Mouse (Mus musculus): ENCODE results near the gene Disc1. TPM values are rescaled to one million over a fixed set of nuclear protein-coding genes. Genes with fewer than 3 reads are reported as not detected.

Gene Disc1
- total RNA-seq (2021): 1 to 10 TPM; 2.5 to 2.7 TPM
- long read RNA-seq, experiment 1: 0 reads
- long read RNA-seq, experiment 2, partial matches to known transcripts: 0 of 1 reads
- long read RNA-seq, experiment 2, other reads (novel, unspliced or antisense): 0 of 1 reads

DNA sequence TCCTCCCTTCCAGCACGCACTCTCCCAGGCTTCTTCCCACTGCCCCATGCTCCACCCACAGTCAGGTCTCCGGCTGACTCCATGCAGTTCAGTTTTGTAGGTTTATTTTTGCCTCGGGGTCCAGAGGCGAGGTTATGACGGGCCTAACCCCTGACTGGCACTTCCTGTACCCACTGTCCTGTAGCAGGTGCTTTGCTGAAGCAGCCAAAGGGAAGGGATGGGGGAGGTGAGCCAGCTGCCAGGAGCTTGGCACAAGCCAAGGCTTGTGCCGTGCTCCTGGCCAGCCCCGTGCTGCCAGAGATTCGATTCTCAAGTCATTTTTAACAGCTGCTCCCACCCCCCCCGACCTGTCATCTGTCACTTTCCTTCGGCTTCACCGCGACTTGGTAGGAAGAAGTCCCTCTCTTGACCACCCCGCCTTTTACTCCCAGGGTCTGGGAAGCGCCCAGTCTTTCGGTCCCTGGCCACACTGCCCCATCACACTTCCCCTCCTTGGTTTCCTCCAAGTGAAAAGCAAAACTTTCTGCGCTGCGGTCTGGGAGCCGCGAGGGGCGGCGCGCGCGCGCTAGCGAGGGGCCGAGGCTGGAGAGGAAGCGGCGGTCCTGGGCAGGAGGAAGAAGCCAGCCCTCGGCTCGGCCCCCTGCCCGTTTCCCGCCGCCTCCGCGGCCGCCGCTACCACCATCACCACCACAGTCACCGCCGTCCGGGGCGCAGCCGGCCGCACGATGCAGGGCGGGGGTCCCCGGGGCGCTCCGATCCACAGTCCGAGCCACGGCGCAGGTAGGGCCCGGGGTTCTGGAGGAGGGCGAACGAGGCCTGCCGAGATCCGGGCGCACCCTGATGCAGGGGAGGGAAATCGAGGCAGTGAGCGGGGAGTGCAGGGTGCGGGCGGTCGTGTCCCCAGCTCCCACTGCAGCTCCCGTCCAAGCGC is at the start of gene Disc1:
Gene Disc1, plus strand, starts transcription at position 691 of the 931 bp plus-strand sequence.
- no peak for TF ChIP-seq CTCF (IDR thresholded peaks at IDR 0.05)
- Histone ChIP-seq H3K27ac (peak within 1 kb of the TSS; percentile 78), H3K4me3 (peak within 1 kb of the TSS; percentile 63)
- intact Hi-C loops (cut with DNase I): loop anchor here (5.0 kb wide), 1 partner anchor 819 kb away; no protein-coding TSS in a partner anchor
- DNase-seq (ENCODE audit: extremely low spot score in 1 of 2, low spot score in 2 of 2): peak; percentile 31 to 32

DNA sequence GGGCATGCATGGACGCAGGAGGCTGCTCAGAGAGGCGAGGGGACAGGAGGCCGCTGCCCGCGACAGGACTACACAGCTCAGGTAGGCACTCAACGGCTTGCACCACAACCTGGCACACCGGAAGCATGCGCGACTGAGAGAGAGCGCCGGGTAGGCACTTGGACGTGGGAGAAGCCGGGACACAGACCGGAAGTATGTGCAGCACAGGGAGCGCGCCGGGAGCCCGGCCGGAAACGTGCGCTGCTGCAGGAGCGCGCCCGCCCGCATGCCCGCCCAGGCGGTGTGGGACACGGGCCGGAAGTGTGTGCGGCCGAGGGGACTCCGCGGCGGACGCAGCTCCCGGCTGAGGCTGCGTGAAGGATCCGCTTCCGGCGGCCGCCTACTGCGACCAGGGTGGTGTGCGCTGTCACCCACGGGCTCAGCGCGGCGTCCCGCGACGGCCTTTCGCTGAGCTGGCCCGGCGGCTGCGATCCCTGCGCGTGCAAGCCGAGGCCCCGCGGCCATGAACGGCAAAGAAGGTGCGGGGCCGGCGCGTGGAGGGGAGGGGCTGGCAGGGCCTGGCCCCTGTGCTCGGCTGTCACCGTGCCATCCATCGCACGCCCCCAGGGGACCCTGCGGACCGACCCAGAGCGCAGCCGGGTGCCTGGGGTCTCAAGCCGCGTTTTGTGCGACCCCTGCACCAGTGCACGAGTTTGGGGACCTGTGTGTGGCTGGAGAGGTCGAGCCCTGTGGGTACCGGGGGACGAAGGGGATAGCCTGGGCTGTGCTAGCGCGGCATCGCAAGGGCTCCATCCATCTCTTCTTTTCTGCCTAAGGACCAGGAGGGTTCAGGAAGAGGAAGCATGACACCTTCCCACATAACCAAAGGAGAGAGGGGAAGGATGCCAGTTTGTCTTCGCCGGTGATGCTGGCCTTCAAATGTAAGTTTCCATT is 41.0 kb upstream of the Disc1 start, which contains the start of gene Tsnax:
Gene Tsnax, plus strand, starts transcription at position 303 of the 933 bp plus-strand sequence.
- peak within 1 kb of the TSS; percentile 70 for H3K27ac ChIP-seq
- TF ChIP-seq CTCF (IDR thresholded peaks at IDR 0.05): peak; percentile 2; the same call in 1 of the 2 replicates
- intact Hi-C loops (cut with DNase I): loop anchor here (1.0 to 10.0 kb wide), 3 partner anchors 65 to 148 kb away; partner anchors contain the start of genes 2810004N23Rik, Exoc8, Gnpat and Sprtn
- peak within 1 kb of the TSS; percentile 90 for H3K4me3 ChIP-seq
- peak; percentile 93 to 94 for DNase-seq (ENCODE audit: extremely low spot score in 1 of 2, low spot score in 2 of 2)

DNA sequence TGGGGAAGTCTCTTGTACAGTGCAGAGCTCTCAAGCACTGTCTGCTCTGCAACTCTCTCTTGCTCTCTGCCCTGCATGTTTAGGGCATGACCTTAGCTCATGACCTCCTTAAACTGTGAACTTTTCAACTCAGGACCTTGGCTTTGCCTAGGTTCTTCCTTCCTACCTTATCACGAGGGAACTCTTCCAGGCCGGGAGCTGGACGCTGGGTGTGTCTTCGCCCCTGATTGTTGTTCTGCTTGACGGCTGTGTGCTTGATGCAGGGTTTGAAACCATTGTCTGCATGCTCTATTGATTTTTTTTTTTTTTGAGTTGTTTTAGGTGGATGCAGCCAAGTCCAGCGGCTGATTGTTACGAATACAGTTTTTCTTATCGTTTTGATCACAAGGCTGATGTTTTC is 29.9 kb upstream of the Disc1 start:
- Histone ChIP-seq H3K4me3 (no peak overlapping the region), H3K27ac (no peak overlapping the region)
- intact Hi-C loops (cut with DNase I): no loop called here
- no peak for TF ChIP-seq CTCF (IDR thresholded peaks at IDR 0.05)
- no peak for DNase-seq (ENCODE audit: extremely low spot score in 1 of 2, low spot score in 2 of 2)

DNA sequence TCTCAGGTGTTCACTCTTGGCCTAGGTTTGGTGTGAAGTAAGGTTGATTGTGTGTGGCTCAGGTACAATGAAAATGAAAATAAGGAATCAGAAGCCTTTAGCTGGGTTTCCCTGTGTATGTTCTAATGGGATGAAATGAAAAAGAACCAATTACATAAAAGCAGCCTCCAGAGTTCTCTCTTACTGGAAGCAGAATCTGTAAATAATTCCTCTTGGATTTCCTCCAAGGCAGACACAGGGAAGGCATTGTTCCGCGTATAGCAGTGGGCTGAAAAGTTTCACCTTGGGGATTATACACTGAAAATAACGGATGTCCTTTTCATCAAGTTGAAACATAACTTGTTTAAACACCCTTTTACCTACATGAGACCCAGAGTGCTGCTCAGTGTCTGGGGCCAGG is 26.8 kb upstream of the Disc1 start:
- intact Hi-C loops (cut with DNase I): no loop called here
- no peak for DNase-seq (ENCODE audit: extremely low spot score in 1 of 2, low spot score in 2 of 2)
- Histone ChIP-seq H3K27ac (peak overlapping the region; percentile 47; the same call in 1 of the 2 replicates), H3K4me3 (no peak overlapping the region)
- TF ChIP-seq CTCF (IDR thresholded peaks at IDR 0.05): no peak

DNA sequence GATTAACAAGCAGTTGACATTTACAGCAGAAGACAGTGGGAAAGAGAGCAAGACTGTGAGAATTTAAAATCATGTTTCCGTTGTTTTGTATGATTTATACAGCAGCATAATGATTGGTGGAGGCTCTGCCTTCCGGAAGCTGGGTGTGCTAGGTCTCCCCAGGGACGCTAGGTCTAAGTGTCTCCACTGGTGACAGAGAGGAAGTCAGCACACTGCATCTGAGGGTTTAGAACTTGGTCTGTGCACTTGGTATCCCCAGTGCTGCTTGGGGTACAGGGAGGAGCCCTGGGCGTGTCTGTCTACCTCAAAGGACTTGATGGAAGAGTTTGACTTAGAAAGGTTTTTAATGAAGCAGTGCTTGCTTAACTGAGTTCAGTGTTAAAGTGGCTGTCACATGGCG is 25.2 kb upstream of the Disc1 start:
- no peak overlapping the region for H3K27ac ChIP-seq
- no peak for TF ChIP-seq CTCF (IDR thresholded peaks at IDR 0.05)
- intact Hi-C loops (cut with DNase I): no loop called here
- no peak overlapping the region for H3K4me3 ChIP-seq
- no peak for DNase-seq (ENCODE audit: extremely low spot score in 1 of 2, low spot score in 2 of 2)

DNA sequence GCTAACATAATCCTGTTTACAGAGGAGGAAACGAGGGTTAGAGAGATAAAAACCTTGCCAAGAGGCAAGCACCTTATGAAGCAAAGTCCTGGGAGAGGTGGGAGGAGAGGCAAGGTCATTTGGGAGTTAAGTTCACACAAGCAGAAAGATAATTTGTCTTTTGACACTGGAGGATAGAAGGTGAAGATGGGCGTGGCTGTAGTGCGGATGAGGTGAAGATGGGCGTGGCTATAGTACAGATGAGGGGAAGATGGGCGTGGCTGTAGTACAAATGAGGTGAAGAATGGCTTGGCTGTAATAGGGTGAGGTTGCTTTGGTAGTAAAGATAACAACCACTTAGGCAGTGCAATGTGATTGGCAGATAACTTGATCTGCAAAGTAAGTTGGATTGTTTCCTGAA is 22.7 kb upstream of the Disc1 start:
- Histone ChIP-seq H3K27ac (no peak overlapping the region), H3K4me3 (no peak overlapping the region)
- no peak for TF ChIP-seq CTCF (IDR thresholded peaks at IDR 0.05)
- no peak for DNase-seq (ENCODE audit: extremely low spot score in 1 of 2, low spot score in 2 of 2)
- intact Hi-C loops (cut with DNase I): loop anchor here (5.0 kb wide), 2 partner anchors 84 to 134 kb away; partner anchors contain the start of genes Egln1, Exoc8 and Sprtn

DNA sequence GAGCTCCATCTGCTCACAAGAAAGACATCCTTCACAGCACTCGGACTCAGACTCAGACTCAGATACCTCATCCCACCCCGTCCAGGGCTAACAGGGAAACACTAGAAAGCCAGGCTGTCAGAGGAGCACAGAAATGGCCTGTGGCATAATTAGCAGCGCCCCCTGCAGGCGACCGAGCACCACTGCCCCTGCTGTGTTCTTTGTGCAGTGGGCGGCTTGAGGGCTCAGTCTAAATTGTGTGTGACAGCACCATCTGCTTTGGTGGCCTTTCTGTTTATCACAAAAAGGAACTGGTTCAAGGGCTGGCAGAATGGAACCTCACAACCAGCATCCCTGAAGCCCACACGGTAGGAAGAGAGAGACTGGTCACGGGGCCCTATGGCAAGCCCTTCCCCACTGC is 19.3 kb upstream of the Disc1 start:
- intact Hi-C loops (cut with DNase I): loop anchor here (5.0 kb wide), 2 partner anchors 87 to 137 kb away; partner anchors contain the start of genes Egln1, Exoc8 and Sprtn
- peak; percentile 87 for TF ChIP-seq CTCF (IDR thresholded peaks at IDR 0.05)
- Histone ChIP-seq H3K27ac (no peak overlapping the region), H3K4me3 (no peak overlapping the region)
- DNase-seq (ENCODE audit: extremely low spot score in 1 of 2, low spot score in 2 of 2): peak; percentile 35 to 74

DNA sequence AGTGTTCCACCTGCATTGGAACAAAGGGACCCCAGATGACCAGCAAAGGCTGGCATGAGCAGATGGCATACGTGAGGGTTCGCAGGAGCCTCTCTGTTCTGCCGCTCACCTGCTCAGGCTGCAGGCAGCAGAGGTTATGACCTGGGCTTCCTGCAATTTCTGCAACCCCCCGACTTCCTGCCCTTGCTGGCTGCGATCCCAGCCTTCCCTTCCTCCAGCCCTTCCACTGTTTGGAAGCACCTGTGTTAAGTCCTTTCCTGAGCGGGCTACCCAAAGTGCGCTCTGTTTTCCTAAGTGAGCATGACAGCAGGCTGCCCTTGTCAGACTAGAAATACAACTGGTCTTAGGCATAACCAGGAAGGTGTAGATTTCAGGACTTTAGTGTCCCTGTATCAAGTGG is 16.9 kb upstream of the Disc1 start:
- Histone ChIP-seq H3K27ac (no peak overlapping the region), H3K4me3 (no peak overlapping the region)
- no peak for TF ChIP-seq CTCF (IDR thresholded peaks at IDR 0.05)
- no peak for DNase-seq (ENCODE audit: extremely low spot score in 1 of 2, low spot score in 2 of 2)
- intact Hi-C loops (cut with DNase I): no loop called here

DNA sequence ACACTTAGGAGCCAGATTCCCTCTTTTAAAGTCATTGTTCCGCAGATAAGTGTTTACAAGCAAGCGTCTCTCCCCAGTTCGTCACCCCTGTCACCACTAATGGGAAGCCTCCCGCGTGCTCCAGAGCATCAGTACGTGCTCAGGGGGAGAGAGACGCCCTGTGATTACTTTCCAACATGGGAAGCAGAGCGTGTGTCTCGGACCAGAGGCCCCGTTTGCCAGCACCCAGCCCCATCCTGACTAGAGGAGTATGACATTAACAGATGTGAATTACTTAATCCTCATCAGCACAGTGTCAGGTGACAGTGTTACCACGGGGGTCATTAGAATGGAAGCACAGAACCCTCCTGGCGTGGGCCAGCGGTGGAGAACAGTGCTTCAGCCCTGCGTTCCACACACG is 15.3 kb upstream of the Disc1 start:
- Histone ChIP-seq H3K4me3 (no peak overlapping the region), H3K27ac (no peak overlapping the region)
- no peak for DNase-seq (ENCODE audit: extremely low spot score in 1 of 2, low spot score in 2 of 2)
- intact Hi-C loops (cut with DNase I): no loop called here
- no peak for TF ChIP-seq CTCF (IDR thresholded peaks at IDR 0.05)

DNA sequence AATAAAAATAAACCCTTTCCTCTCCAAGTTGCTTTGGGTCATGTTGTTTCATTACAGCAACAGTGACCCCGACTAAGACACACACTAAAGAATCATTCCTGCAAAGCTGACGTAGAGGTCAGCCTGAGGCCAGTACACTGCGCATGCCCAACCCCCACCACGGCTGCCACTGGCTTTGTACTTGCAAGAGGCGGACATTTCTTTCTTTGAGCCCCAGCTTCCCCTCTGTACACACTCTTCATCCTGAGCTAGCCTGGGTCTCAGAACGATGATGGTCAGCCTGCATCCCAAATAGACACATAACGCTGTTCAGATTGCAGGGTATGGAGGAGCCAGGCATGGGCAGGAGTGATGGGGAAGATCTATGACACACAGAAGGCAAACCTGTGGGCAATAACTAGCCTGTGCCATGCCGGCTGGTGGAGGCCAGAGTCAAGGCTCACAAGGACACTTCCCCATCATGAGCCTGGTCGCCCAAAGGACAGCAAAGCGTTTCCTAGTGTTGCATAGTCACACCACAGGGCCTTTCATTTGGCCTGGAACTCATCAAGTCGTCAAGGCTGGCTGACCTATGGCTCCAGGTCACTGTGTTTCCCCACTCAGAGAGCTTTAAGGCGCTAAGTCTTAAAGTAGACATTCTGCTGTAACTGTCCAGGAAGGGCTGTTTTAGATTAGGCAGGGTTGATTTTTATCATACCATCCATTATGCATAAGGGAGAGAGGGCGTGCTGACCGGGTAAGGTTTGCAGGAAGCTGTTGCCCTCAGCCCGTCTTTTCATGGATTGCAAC is 13.2 kb upstream of the Disc1 start:
- Histone ChIP-seq H3K27ac (no peak overlapping the region), H3K4me3 (no peak overlapping the region)
- no peak for TF ChIP-seq CTCF (IDR thresholded peaks at IDR 0.05)
- no peak for DNase-seq (ENCODE audit: extremely low spot score in 1 of 2, low spot score in 2 of 2)
- intact Hi-C loops (cut with DNase I): no loop called here

DNA sequence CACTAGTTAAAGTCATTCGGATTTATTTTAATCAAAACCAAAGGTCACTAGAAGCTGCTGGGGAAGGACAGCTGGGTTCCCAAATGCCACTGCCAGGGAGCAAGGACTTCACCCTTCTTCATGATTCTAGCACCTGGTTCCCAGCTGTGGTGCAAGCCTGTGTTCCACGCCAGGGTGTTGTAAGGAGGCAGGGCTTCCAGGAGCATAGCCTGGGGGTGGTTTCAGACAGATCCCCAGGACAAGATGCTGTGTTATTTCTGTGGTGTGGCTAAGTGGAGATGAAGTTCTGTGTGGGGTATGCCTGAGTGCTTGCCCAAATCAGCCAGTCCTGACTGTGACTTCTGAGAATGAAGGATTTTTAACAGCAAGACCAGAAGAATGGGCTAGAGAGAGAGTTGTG is 12.5 kb upstream of the Disc1 start:
- intact Hi-C loops (cut with DNase I): no loop called here
- TF ChIP-seq CTCF (IDR thresholded peaks at IDR 0.05): no peak
- Histone ChIP-seq H3K27ac (no peak overlapping the region), H3K4me3 (no peak overlapping the region)
- DNase-seq (ENCODE audit: extremely low spot score in 1 of 2, low spot score in 2 of 2): no peak
